Mouse (Mus musculus) small intestine, adult 2 months (tissue): ENCODE measurements at regions not wholly inside any gene's neighbourhood (a gene's known extent, or its start where the extent isn't known, plus 50 kb on each side); places are given as distances from the start of the nearest gene placed in this dataset.

Source experiments
- CTCF ChIP-seq: fragments of 200-500 bp; IDR thresholded peaks from 2 replicates; pipeline ENCODE4 v1.5.1; 2012; ENCODE audit warnings: low read depth, mild to moderate bottlenecking, control low read depth, inconsistent platforms, low read length, moderate library complexity, mixed read lengths; ENCODE audit not compliant: insufficient replicate concordance, insufficient read length; ENCODE audit errors: extremely low read depth
- POLR2A ChIP-seq: fragments of 200-500 bp; IDR thresholded peaks from 2 replicates; pipeline ENCODE4 v1.6.1; 2012; ENCODE audit warnings: low read depth, mild to moderate bottlenecking, control low read depth, inconsistent platforms, low read length, moderate library complexity

- TF ChIP-seq CTCF (no peak), POLR2A (no peak)
Measured at GRCm38 (mm10) chr7:118004620-118005019, 111.4 kb downstream of the Rps15a start.
